Mouse (Mus musculus) CH12.LX (cell line): ENCODE measurements at regions not wholly inside any gene's neighbourhood (a gene's known extent, or its start where the extent isn't known, plus 50 kb on each side); places are given as distances from the start of the nearest gene placed in this dataset.

Experiments used
- DNase-seq: peaks from one replicate; pipeline ENCODE4 v3.0.0-alpha.2; 2013; ENCODE audit errors: extremely low read depth
- H3K27ac ChIP-seq: 2 replicates; pipeline ENCODE4 v1.5.1; 2012; ENCODE audit warnings: low read depth, mild to moderate bottlenecking, control low read depth, moderate library complexity; ENCODE audit not compliant: insufficient read depth
- H3K27me3 ChIP-seq: replicated peaks from 2 replicates; pipeline ENCODE3; 2012; ENCODE audit warnings: inconsistent platforms
- H3K36me3 ChIP-seq, 2 experiments: replicated peaks in 1 of 2; 2 replicates each; pipeline versions ENCODE3 to v1.6.1; 2012; ENCODE audit warnings: inconsistent platforms in 1 of 2, low read length in 1 of 2, mild to moderate bottlenecking in 1 of 2, mixed read lengths in 1 of 2, moderate library complexity in 1 of 2; ENCODE audit not compliant: control insufficient read depth in 1 of 2, insufficient read depth in 1 of 2
- H3K4me1 ChIP-seq, 2 experiments: 2 replicates each; pipeline ENCODE4 v1.6.1; 2012; ENCODE audit warnings: inconsistent platforms in 1 of 2, moderate library complexity in 1 of 2; ENCODE audit not compliant: insufficient read depth in 2 of 2, control insufficient read depth in 1 of 2
- H3K4me2 ChIP-seq: 2 replicates; pipeline ENCODE4 v1.6.1; 2012; ENCODE audit warnings: low read depth, mild to moderate bottlenecking, control low read depth; ENCODE audit not compliant: poor library complexity, insufficient read depth, severe bottlenecking
- H3K4me3 ChIP-seq, 3 experiments: fragments of 150-350 bp in 1 of 3; sonication (generic) in 1 of 3; replicated peaks in 1 of 3; 2 replicates each; pipeline versions ENCODE3 to v1.5.1; 2011 to 2012; ENCODE audit warnings: low read depth in 2 of 3, low read length in 2 of 3, mild to moderate bottlenecking in 2 of 3, moderate library complexity in 2 of 3, control low read depth in 1 of 3, improper control_type of control experiment in 1 of 3, inconsistent platforms in 1 of 3, mixed read lengths in 1 of 3; ENCODE audit not compliant: poor library complexity in 1 of 3
- H3K79me2 ChIP-seq: replicated peaks from 2 replicates; pipeline ENCODE4 v1.6.1; 2012; ENCODE audit warnings: mild to moderate bottlenecking, moderate library complexity; ENCODE audit not compliant: control insufficient read depth, poor library complexity, insufficient read depth, severe bottlenecking; ENCODE audit errors: extremely low read depth
- H3K9ac ChIP-seq: 2 replicates; pipeline ENCODE4 v1.6.1; 2012; ENCODE audit warnings: low read depth, mild to moderate bottlenecking, control low read depth, moderate library complexity; ENCODE audit not compliant: insufficient read depth
- H3K9me3 ChIP-seq: replicated peaks from 2 replicates; pipeline ENCODE3; 2012; ENCODE audit warnings: low read length, inconsistent platforms, mixed read lengths
- BHLHE40 ChIP-seq: IDR thresholded peaks from 2 replicates; pipeline ENCODE4 v1.6.1; 2011; ENCODE audit warnings: mild to moderate bottlenecking, low read depth, low read length, improper control_type of control experiment
- CHD1 ChIP-seq: IDR thresholded peaks from 2 replicates; pipeline ENCODE4 v1.6.1; 2012; ENCODE audit warnings: low read depth, low read length, improper control_type of control experiment, inconsistent platforms
- CHD2 ChIP-seq: IDR thresholded peaks from 2 replicates; pipeline ENCODE4 v1.6.1; 2011; ENCODE audit warnings: low read length, improper control_type of control experiment
- CTCF ChIP-seq, 2 experiments: IDR thresholded peaks in 1 of 2; conservative IDR thresholded peaks in 1 of 2; 2 replicates each; pipeline ENCODE4 v1.5.1; 2011 to 2012; ENCODE audit warnings: low read depth in 2 of 2, low read length in 2 of 2, improper control_type of control experiment in 1 of 2, inconsistent platforms in 1 of 2, mild to moderate bottlenecking in 1 of 2, moderate library complexity in 1 of 2
- E2F4 ChIP-seq: IDR thresholded peaks from 2 replicates; pipeline ENCODE4 v1.6.1; 2011; ENCODE audit warnings: low read depth, low read length, improper control_type of control experiment; ENCODE audit not compliant: insufficient replicate concordance
- ELF1 ChIP-seq: IDR thresholded peaks from 2 replicates; pipeline ENCODE4 v1.6.1; 2014; ENCODE audit warnings: low read depth, mild to moderate bottlenecking, inconsistent platforms, low read length, improper control_type of control experiment
- EP300 ChIP-seq: IDR thresholded peaks from 2 replicates; pipeline ENCODE4 v1.6.1; 2011; ENCODE audit warnings: low read length, improper control_type of control experiment
- ETS1 ChIP-seq: conservative IDR thresholded peaks from 2 replicates; pipeline ENCODE4 v1.6.1; 2012; ENCODE audit warnings: low read depth, mild to moderate bottlenecking, inconsistent platforms, low read length, improper control_type of control experiment, moderate library complexity
- IRF4 ChIP-seq: IDR thresholded peaks from 2 replicates; pipeline ENCODE4 v1.6.1; 2014; ENCODE audit warnings: low read depth, mild to moderate bottlenecking, inconsistent platforms, low read length, improper control_type of control experiment
- KAT2A ChIP-seq: IDR thresholded peaks from 2 replicates; pipeline ENCODE4 v1.6.1; 2012; ENCODE audit warnings: low read length, improper control_type of control experiment, inconsistent platforms; ENCODE audit not compliant: insufficient replicate concordance
- MAFK ChIP-seq: IDR thresholded peaks from 2 replicates; pipeline ENCODE4 v1.6.1; 2011; ENCODE audit warnings: low read length, improper control_type of control experiment; ENCODE audit not compliant: insufficient replicate concordance
- MAX ChIP-seq: IDR thresholded peaks from 2 replicates; pipeline ENCODE4 v1.6.1; 2011; ENCODE audit warnings: low read length, improper control_type of control experiment
- MAZ ChIP-seq: IDR thresholded peaks from 2 replicates; pipeline ENCODE4 v1.6.1; 2012; ENCODE audit warnings: low read depth, mild to moderate bottlenecking, inconsistent platforms, low read length, improper control_type of control experiment, moderate library complexity
- MEF2A ChIP-seq: IDR thresholded peaks from 2 replicates; pipeline ENCODE4 v1.6.1; 2014; ENCODE audit warnings: low read depth, mild to moderate bottlenecking, inconsistent platforms, low read length, improper control_type of control experiment, borderline replicate concordance
- MXI1 ChIP-seq: IDR thresholded peaks from 2 replicates; pipeline ENCODE4 v1.6.1; 2011; ENCODE audit warnings: mild to moderate bottlenecking, low read depth, low read length, improper control_type of control experiment
- MYC ChIP-seq: IDR thresholded peaks from 2 replicates; pipeline ENCODE4 v1.6.1; 2011; ENCODE audit warnings: low read depth, mild to moderate bottlenecking, improper control_type of control experiment, low read length
- NELFE ChIP-seq: IDR thresholded peaks from 2 replicates; pipeline ENCODE4 v1.6.1; 2011; ENCODE audit warnings: low read depth, low read length, improper control_type of control experiment
- NRF1 ChIP-seq: IDR thresholded peaks from 2 replicates; pipeline ENCODE4 v1.6.1; 2014; ENCODE audit warnings: low read depth, mild to moderate bottlenecking, inconsistent platforms, low read length, improper control_type of control experiment, moderate library complexity
- PAX5 ChIP-seq: IDR thresholded peaks from 2 replicates; pipeline ENCODE4 v1.6.1; 2012; ENCODE audit warnings: low read length, inconsistent platforms, mixed read lengths
- POLR2A ChIP-seq: IDR thresholded peaks from 2 replicates; pipeline ENCODE4 v1.6.1; 2011; ENCODE audit warnings: low read depth, mild to moderate bottlenecking, improper control_type of control experiment, low read length
- POLR2AphosphoS2 ChIP-seq: IDR thresholded peaks from 2 replicates; pipeline ENCODE4 v1.6.1; 2011; ENCODE audit warnings: low read depth, low read length, improper control_type of control experiment
- RCOR1 ChIP-seq: conservative IDR thresholded peaks from 2 replicates; pipeline ENCODE4 v1.6.1; 2012; ENCODE audit warnings: low read depth, mild to moderate bottlenecking, inconsistent platforms, low read length, improper control_type of control experiment
- SIN3A ChIP-seq: IDR thresholded peaks from 2 replicates; pipeline ENCODE4 v1.6.1; 2012; ENCODE audit warnings: low read length, improper control_type of control experiment, inconsistent platforms
- SMC3 ChIP-seq: IDR thresholded peaks from 2 replicates; pipeline ENCODE4 v1.6.1; 2011; ENCODE audit warnings: low read depth, low read length, improper control_type of control experiment
- TBP ChIP-seq: conservative IDR thresholded peaks from 2 replicates; pipeline ENCODE4 v1.6.1; 2011; ENCODE audit warnings: low read depth, low read length, improper control_type of control experiment
- TCF12 ChIP-seq: IDR thresholded peaks from 2 replicates; pipeline ENCODE4 v1.6.1; 2014; ENCODE audit warnings: low read depth, mild to moderate bottlenecking, inconsistent platforms, low read length, improper control_type of control experiment
- UBTF ChIP-seq: IDR thresholded peaks from 2 replicates; pipeline ENCODE4 v1.6.1; 2012; ENCODE audit warnings: low read depth, mild to moderate bottlenecking, inconsistent platforms, low read length, improper control_type of control experiment, moderate library complexity
- USF1 ChIP-seq: IDR thresholded peaks from 2 replicates; pipeline ENCODE4 v1.6.1; 2014; ENCODE audit warnings: low read depth, mild to moderate bottlenecking, inconsistent platforms, low read length, improper control_type of control experiment
- USF2 ChIP-seq: conservative IDR thresholded peaks from 2 replicates; pipeline ENCODE4 v1.6.1; 2011; ENCODE audit warnings: low read depth, low read length, improper control_type of control experiment
- ZC3H11A ChIP-seq: IDR thresholded peaks from 2 replicates; pipeline ENCODE4 v1.6.1; 2012; ENCODE audit warnings: low read depth, mild to moderate bottlenecking, inconsistent platforms, low read length, improper control_type of control experiment
- ZKSCAN1 ChIP-seq: IDR thresholded peaks from 2 replicates; pipeline ENCODE4 v1.6.1; 2012; ENCODE audit warnings: low read depth, inconsistent platforms, low read length, improper control_type of control experiment, borderline replicate concordance
- ZMIZ1 ChIP-seq: IDR thresholded peaks from 2 replicates; pipeline ENCODE4 v1.6.1; 2012; ENCODE audit warnings: low read depth, mild to moderate bottlenecking, inconsistent platforms, low read length, improper control_type of control experiment
- dilution Hi-C: fragments of 300-500 bp; cut with MboI; formaldehyde crosslinking; loops from 2 replicates; pipeline ENCODE4 v1.14.3; 2020; ENCODE audit warnings: low sequenced_read_pairs; ENCODE audit not compliant: extremely low pct_unique_long_range_greater_than_20kb, extremely low pct_ligation_motif_present
- in situ Hi-C: fragments of 300-500 bp; cut with MboI; formaldehyde crosslinking; loops from 3 replicates; pipeline ENCODE4 v1.14.3; 2019; ENCODE audit warnings: low sequenced_read_pairs, low pct_ligation_motif_present, low pct_unique_long_range_greater_than_20kb, mixed read lengths

DNA sequence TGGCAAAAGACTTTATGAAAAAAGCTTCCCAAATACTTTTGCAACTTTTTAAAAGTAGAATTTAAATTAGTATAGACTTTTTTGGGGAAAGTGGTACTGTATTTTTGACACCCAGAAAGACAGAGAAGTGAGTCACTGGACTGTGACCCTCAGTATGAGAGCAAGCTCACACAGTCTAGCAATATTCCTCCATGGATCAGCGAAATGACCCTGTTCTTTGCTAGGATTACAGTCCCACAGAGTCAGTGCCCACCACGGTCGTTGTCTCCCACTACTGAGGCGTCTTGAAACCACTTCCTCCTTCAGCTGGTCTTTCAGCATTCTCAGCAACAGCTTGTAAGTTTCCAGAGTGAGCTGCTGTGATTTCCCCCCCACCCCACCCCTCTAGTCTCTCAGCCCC, 124.5 kb downstream of the Gm19410 start:
- Histone ChIP-seq H3K79me2 (no peaks in the 10 kb centered on the region), H3K4me2 (peak overlapping the region; percentile 34; the same call in 1 of the 2 replicates), H3K36me3 (no peaks in the 10 kb centered on the region), H3K27me3 (peaks cover 4% of the 10 kb centered on the region), H3K27ac (no peak overlapping the region), H3K4me1 (peaks cover 14 to 30% of the 10 kb centered on the region in 2 experiments), H3K9me3 (peaks cover 5% of the 10 kb centered on the region), H3K9ac (no peak overlapping the region), H3K4me3 (no peak overlapping the region)
- DNase-seq = no peak
- TF ChIP-seq ELF1 (peak; percentile 26; the same call in 1 of the 2 replicates), MEF2A (no peak), MAFK (0 out of 2 replicates have a peak, but pooled peaks have one; percentile 6), SMC3 (no peak), EP300 (peak; percentile 49)
- in situ Hi-C loops = no loop called here
- dilution Hi-C loops = no loop called here

DNA sequence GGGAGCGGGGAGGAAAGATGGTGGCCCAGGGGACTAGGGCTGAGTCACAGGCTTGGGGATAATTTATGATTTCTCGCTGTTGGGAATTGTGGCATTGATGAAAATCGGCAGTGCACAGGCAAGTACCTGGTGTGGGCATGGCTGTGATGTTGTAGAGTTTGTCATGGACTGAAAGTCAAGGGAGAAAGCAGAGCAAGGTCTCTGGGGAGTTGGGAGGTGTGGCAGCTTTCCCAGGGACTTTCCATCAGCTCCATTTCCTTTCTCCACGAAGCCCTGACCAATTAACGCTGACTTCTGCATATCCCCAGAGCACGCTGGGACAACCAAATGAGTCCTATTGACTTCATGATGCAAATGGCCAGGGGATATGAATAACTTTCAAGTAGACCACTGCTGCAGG, 126.2 kb downstream of the Gm19410 start:
- dilution Hi-C loops = no loop called here
- in situ Hi-C loops = no loop called here
- H3K9ac ChIP-seq = no peak overlapping the region
- peak; percentile 86 for DNase-seq
- no peaks in the 10 kb centered on the region for H3K9me3 ChIP-seq
- peaks cover 4% of the 10 kb centered on the region for H3K27me3 ChIP-seq
- no peaks in the 10 kb centered on the region for H3K36me3 ChIP-seq
- no peaks in the 10 kb centered on the region for H3K79me2 ChIP-seq
- H3K27ac ChIP-seq = no peak overlapping the region
- H3K4me2 ChIP-seq = peak overlapping the region; percentile 41; the same call in 1 of the 2 replicates
- H3K4me3 ChIP-seq = no peak overlapping the region
- H3K4me1 ChIP-seq = peaks cover 14 to 30% of the 10 kb centered on the region in 2 experiments
- TF ChIP-seq ELF1 = no peak; the same call in 1 of the 2 replicates
- no peak for TF ChIP-seq POLR2AphosphoS2
- no peak for TF ChIP-seq POLR2A
- TF ChIP-seq MXI1 = peak; percentile 54; the same call in 1 of the 2 replicates
- TF ChIP-seq KAT2A = no peak
- TF ChIP-seq TCF12 = peak; percentile 65; the same call in 1 of the 2 replicates
- no peak for TF ChIP-seq PAX5
- TF ChIP-seq CHD2 = peak; percentile 33; the same call in 1 of the 2 replicates
- TF ChIP-seq ETS1 = peak; percentile 70; the same call in 1 of the 2 replicates
- TF ChIP-seq ZMIZ1 = no peak
- TF ChIP-seq UBTF = no peak
- peak; percentile 74 for TF ChIP-seq MAFK
- peak; percentile 72 for TF ChIP-seq IRF4
- peak; percentile 80 for TF ChIP-seq SIN3A
- no peak for TF ChIP-seq MAZ
- TF ChIP-seq SMC3 = no peak
- no peak for TF ChIP-seq E2F4
- TF ChIP-seq ZC3H11A = no peak
- TF ChIP-seq USF2 = no peak
- TF ChIP-seq MEF2A = peak; percentile 81
- peak; percentile 70; the same call in 1 of the 2 replicates for TF ChIP-seq BHLHE40
- 0 out of 2 replicates have a peak, but pooled peaks have one; percentile 20 for TF ChIP-seq NRF1
- TF ChIP-seq MYC = 0 out of 2 replicates have a peak, but pooled peaks have one; percentile 18
- no peak for TF ChIP-seq NELFE
- no peak for TF ChIP-seq CTCF (conservative IDR thresholded peaks at IDR 0.05 in 1 of 2, IDR thresholded peaks at IDR 0.05 in 1 of 2; ENCODE audit: low read depth in 2 of 2, low read length in 2 of 2)
- no peak for TF ChIP-seq ZKSCAN1
- TF ChIP-seq RCOR1 = peak; percentile 80; the same call in 1 of the 2 replicates
- TF ChIP-seq EP300 = peak; percentile 71
- TF ChIP-seq MAX = peak; percentile 57; the same call in 1 of the 2 replicates
- no peak for TF ChIP-seq TBP
- no peak for TF ChIP-seq CHD1
- no peak for TF ChIP-seq USF1
